12 mouse cellular contexts compared by ENCODE assay signal in the genomic region with DNA sequence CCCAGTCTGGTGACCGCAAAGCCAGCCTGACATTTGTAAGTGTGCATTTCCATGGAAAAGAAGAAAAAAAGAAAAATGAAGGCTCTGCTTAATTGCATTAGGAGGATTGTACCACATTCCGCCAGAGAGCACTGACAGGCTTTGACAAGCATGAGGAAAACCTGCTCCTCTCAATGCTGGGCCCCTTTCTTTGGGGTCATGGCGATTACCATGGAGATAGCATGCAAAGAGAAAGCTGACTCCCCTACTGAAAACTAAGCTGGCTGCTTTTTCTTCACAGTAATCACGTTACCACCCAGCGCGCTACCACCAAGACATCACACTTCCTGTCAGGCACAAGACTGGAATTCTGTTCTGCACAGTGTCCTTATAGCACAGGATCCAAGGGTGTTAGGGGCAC.
A peak's percentile ranks its signal among the peaks of the same experiment; 100 is the strongest.
DNase-seq lines count a peak whose midpoint lies in the region; ATAC-seq and TF ChIP-seq lines count a peak whose summit lies in the region.
"Had no signal": no experiment of that assay in that cellular context is flagged by ENCODE, and none has a peak within 500 bp of the region (broad histone marks: within the 10 kb centered on the region; RNA-seq: fewer than 3 reads in every experiment).

No protein-coding gene starts in this region.

- H3K9ac ChIP-seq in kidney, embryonic 14.5 days (ENCODE audit: low read depth, low read length), result no peak overlapping the region
- no peak overlapping the region for H3K9ac ChIP-seq in embryonic facial prominence, embryonic 11.5 days (replicated peaks; ENCODE audit: low read length)
- no peak overlapping the region for H3K9ac ChIP-seq in hindbrain, embryonic 13.5 days
- no peak overlapping the region for H3K9ac ChIP-seq in neural tube, embryonic 11.5 days (ENCODE audit: low read length)
- H3K9ac ChIP-seq in heart, adult 2 months (ENCODE audit: low read depth, low read length), result no peak overlapping the region
- H3K9ac ChIP-seq: limb, embryonic 12.5 days had no signal

- H3K79me2 ChIP-seq in heart, adult 2 months (replicated peaks; ENCODE audit: control insufficient read depth, insufficient read depth, low read length), result no peaks in the 10 kb centered on the region

- intact Hi-C loops in heart, adult 2 months (cut with DNase I), result no loop called here

- ATAC-seq in kidney, embryonic 14.5 days (ENCODE audit: low FRiP score, low TSS enrichment), result peak; percentile 76
- ATAC-seq in embryonic facial prominence, embryonic 11.5 days (replicated peaks; ENCODE audit: insufficient number of reproducible peaks, low FRiP score, low TSS enrichment, low read depth), result peak; percentile 80
- peak; percentile 78; the same call in 1 of the 2 replicates for ATAC-seq in hindbrain, embryonic 13.5 days (ENCODE audit: low FRiP score)
- ATAC-seq in neural tube, embryonic 11.5 days (ENCODE audit: insufficient read depth, low FRiP score, low TSS enrichment), result peak; percentile 53; the same call in 1 of the 2 replicates

- H3K4me2 ChIP-seq in kidney, embryonic 14.5 days (replicated peaks; ENCODE audit: low read depth, low read length), result no peak overlapping the region
- H3K4me2 ChIP-seq in embryonic facial prominence, embryonic 11.5 days (ENCODE audit: low read depth, low read length), result no peak overlapping the region
- H3K4me2 ChIP-seq in hindbrain, embryonic 13.5 days, result no peak overlapping the region
- no peak overlapping the region for H3K4me2 ChIP-seq in neural tube, embryonic 11.5 days (ENCODE audit: low read depth)
- H3K4me2 ChIP-seq: limb, embryonic 12.5 days had no signal

- TF ChIP-seq POLR2A in heart, adult 2 months (IDR thresholded peaks at IDR 0.05; ENCODE audit: insufficient read depth, low read depth, low read length), result no peak

- H3K36me3 ChIP-seq in kidney, embryonic 14.5 days (ENCODE audit: control insufficient read depth, insufficient read depth, low read length), result no peaks in the 10 kb centered on the region
- no peaks in the 10 kb centered on the region for H3K36me3 ChIP-seq in embryonic facial prominence, embryonic 11.5 days (replicated peaks; ENCODE audit: control insufficient read depth, insufficient read depth, low read depth, low read length)
- H3K36me3 ChIP-seq in hindbrain, embryonic 13.5 days, result no peaks in the 10 kb centered on the region
- H3K36me3 ChIP-seq in neural tube, embryonic 11.5 days (ENCODE audit: control insufficient read depth, insufficient read depth, low read length), result no peaks in the 10 kb centered on the region
- no peaks in the 10 kb centered on the region for H3K36me3 ChIP-seq in heart, adult 2 months (ENCODE audit: control insufficient read depth, insufficient read depth, low read length)
- H3K36me3 ChIP-seq: limb, embryonic 12.5 days had no signal

- H3K27me3 ChIP-seq in kidney, embryonic 14.5 days (ENCODE audit: control insufficient read depth, insufficient read depth, low read length), result no peaks in the 10 kb centered on the region
- no peaks in the 10 kb centered on the region for H3K27me3 ChIP-seq in embryonic facial prominence, embryonic 11.5 days (ENCODE audit: control insufficient read depth, insufficient read depth, low read length)
- H3K27me3 ChIP-seq in hindbrain, embryonic 13.5 days, result 0 out of 2 replicates have a peak, but pooled peaks cover 14% of the 10 kb centered on the region
- no peaks in the 10 kb centered on the region for H3K27me3 ChIP-seq in neural tube, embryonic 11.5 days (ENCODE audit: control insufficient read depth, insufficient read depth, low read length)
- H3K27me3 ChIP-seq in heart, adult 2 months (ENCODE audit: control insufficient read depth, insufficient read depth, low read length), result no peaks in the 10 kb centered on the region
- H3K27me3 ChIP-seq: limb, embryonic 12.5 days had no signal

- H3K4me3 ChIP-seq in kidney, embryonic 14.5 days (ENCODE audit: low read length), result no peak overlapping the region
- no peak overlapping the region for H3K4me3 ChIP-seq in embryonic facial prominence, embryonic 11.5 days (ENCODE audit: low read depth, low read length)
- no peak overlapping the region for H3K4me3 ChIP-seq in hindbrain, embryonic 13.5 days
- no peak overlapping the region for H3K4me3 ChIP-seq in neural tube, embryonic 11.5 days (ENCODE audit: low read depth, low read length)
- no peak overlapping the region for H3K4me3 ChIP-seq in heart, adult 2 months
- H3K4me3 ChIP-seq: gastrocnemius, adult 2 months; limb, embryonic 12.5 days had no signal

- H3K27ac ChIP-seq in kidney, embryonic 14.5 days (ENCODE audit: low read depth, low read length), result no peak overlapping the region
- H3K27ac ChIP-seq in embryonic facial prominence, embryonic 11.5 days (replicated peaks; ENCODE audit: low read depth, low read length), result no peak overlapping the region; the same call in 1 of the 2 replicates
- H3K27ac ChIP-seq in hindbrain, embryonic 13.5 days, result no peak overlapping the region
- no peak overlapping the region for H3K27ac ChIP-seq in neural tube, embryonic 11.5 days (ENCODE audit: low read depth, low read length)
- H3K27ac ChIP-seq in heart, adult 2 months, result no peak overlapping the region
- H3K27ac ChIP-seq: gastrocnemius, adult 2 months; limb, embryonic 12.5 days had no signal

- no peaks in the 10 kb centered on the region for H3K9me3 ChIP-seq in kidney, embryonic 14.5 days (ENCODE audit: control insufficient read depth, low read length)
- no peaks in the 10 kb centered on the region for H3K9me3 ChIP-seq in embryonic facial prominence, embryonic 11.5 days (replicated peaks; ENCODE audit: control insufficient read depth, low read length)
- no peaks in the 10 kb centered on the region for H3K9me3 ChIP-seq in hindbrain, embryonic 13.5 days
- no peaks in the 10 kb centered on the region for H3K9me3 ChIP-seq in neural tube, embryonic 11.5 days (ENCODE audit: control insufficient read depth, low read length)

- DNase-seq in kidney, postnatal 4 days, result no peak
- DNase-seq in embryonic facial prominence, embryonic 11.5 days (ENCODE audit: low spot score), result peak; percentile 84
- peak; percentile 55 for DNase-seq in neural tube, embryonic 11.5 days (ENCODE audit: low spot score)
- DNase-seq in heart, adult 2 months, result no peak
- no peak for DNase-seq in spleen, adult 18-20 months
- DNase-seq in lung, postnatal 10 days, result no peak
- DNase-seq: adrenal gland, postnatal 36 days; cerebellum, adult 9-10 months; gastrocnemius, adult 2 months had no signal

- 31% methylated on average over 6 of the region's 6 CpGs for WGBS in kidney, embryonic 14.5 days
- 9% methylated on average over 6 of the region's 6 CpGs for WGBS in embryonic facial prominence, embryonic 11.5 days
- 14% methylated on average over 6 of the region's 6 CpGs for WGBS in hindbrain, embryonic 13.5 days
- 28% methylated on average over 6 of the region's 6 CpGs for whole genome bisulfite sequencing in neural tube, embryonic 11.5 days
- 56% methylated on average over 6 of the region's 6 CpGs for WGBS in heart, adult 2 months

- TF ChIP-seq EP300 in heart, adult 2 months (IDR thresholded peaks at IDR 0.05; ENCODE audit: insufficient read depth, low read depth, low read length), result no peak

- no peak for TF ChIP-seq CTCF in heart, adult 2 months (IDR thresholded peaks at IDR 0.05)

- peaks cover 4% of the 10 kb centered on the region; the same call in 1 of the 2 replicates for H3K4me1 ChIP-seq in kidney, embryonic 14.5 days (ENCODE audit: control insufficient read depth, insufficient read depth, low read length)
- H3K4me1 ChIP-seq in embryonic facial prominence, embryonic 11.5 days (ENCODE audit: control insufficient read depth, insufficient read depth, low read length), result no peaks in the 10 kb centered on the region
- peaks cover 10% of the 10 kb centered on the region for H3K4me1 ChIP-seq in hindbrain, embryonic 13.5 days (replicated peaks)
- H3K4me1 ChIP-seq in neural tube, embryonic 11.5 days (ENCODE audit: control insufficient read depth, insufficient read depth, low read length), result peaks cover 3% of the 10 kb centered on the region
- no peaks in the 10 kb centered on the region for H3K4me1 ChIP-seq in heart, adult 2 months (ENCODE audit: control insufficient read depth, insufficient read depth, low read length)

Comparison
In these comparisons a context has a peak if more than half of its experiments do, and no peak if none do; other contexts are left out.
1. DNase-seq: peak in embryonic facial prominence, embryonic 11.5 days (single experiment) and neural tube, embryonic 11.5 days (single experiment); none in kidney, postnatal 4 days (0 of 2), heart, adult 2 months (0 of 2), spleen, adult 18-20 months (0 of 2) and lung, postnatal 10 days (single experiment).
2. Peak in every context shown above with its lines, with median percentiles within 50 percentile points of each other: ATAC-seq.